Mouse (Mus musculus) CD4-positive, CD25-positive, alpha-beta regulatory T cell, adult 2 months (primary cell): ENCODE measurements around the gene Pde4b.
A peak's percentile ranks its signal among the peaks of the same experiment; 100 is the strongest.

Source experiments
- DNase-seq: peaks from one replicate; pipeline ENCODE4 v3.0.0-alpha.2; 2012; ENCODE audit warnings: low read depth, low spot score

Pde4b gene

GRCm38 (mm10) chr4:102177258-102177657, 89.9 kb downstream of the Pde4b start:
- no peak for DNase-seq

GRCm38 (mm10) chr4:102186888-102187287, 99.5 kb downstream of the Pde4b start:
- no peak for DNase-seq

GRCm38 (mm10) chr4:102197707-102198106, 110.4 kb downstream of the Pde4b start:
- no peak for DNase-seq

GRCm38 (mm10) chr4:102209773-102210172, 122.4 kb downstream of the Pde4b start:
- DNase-seq = no peak

GRCm38 (mm10) chr4:102226700-102227099, 139.4 kb downstream of the Pde4b start:
- DNase-seq = peak; percentile 54

- DNase-seq = peak; percentile 21
Observed at GRCm38 (mm10) chr4:102228953-102229586, 141.7 kb downstream of the Pde4b start.

GRCm38 (mm10) chr4:102230898-102231297, 143.6 kb downstream of the Pde4b start:
- DNase-seq = no peak

- no peak for DNase-seq
Observed at GRCm38 (mm10) chr4:102233633-102234032, 146.3 kb downstream of the Pde4b start.

GRCm38 (mm10) chr4:102235151-102235550, 147.8 kb downstream of the Pde4b start:
- no peak for DNase-seq

- DNase-seq = no peak
Observed at GRCm38 (mm10) chr4:102239102-102239501, 151.8 kb downstream of the Pde4b start.

GRCm38 (mm10) chr4:102239657-102240390, 152.5 kb downstream of the Pde4b start:
- no peak for DNase-seq

GRCm38 (mm10) chr4:102240754-102241427, 153.5 kb downstream of the Pde4b start:
- no peak for DNase-seq

- no peak for DNase-seq
Observed at GRCm38 (mm10) chr4:102253994-102254393, 166.7 kb downstream of the Pde4b start.

- DNase-seq = no peak
Observed at GRCm38 (mm10) chr4:102254466-102255294, 167.3 kb downstream of the Pde4b start.

GRCm38 (mm10) chr4:102255295-102255670, 167.9 kb downstream of the Pde4b start:
- no peak for DNase-seq

GRCm38 (mm10) chr4:102256170-102256960, 169.0 kb downstream of the Pde4b start:
- no peak for DNase-seq

- no peak for DNase-seq
Observed at GRCm38 (mm10) chr4:102260216-102260615, 172.9 kb downstream of the Pde4b start.

GRCm38 (mm10) chr4:102272313-102272712, 185.0 kb downstream of the Pde4b start:
- DNase-seq = no peak

GRCm38 (mm10) chr4:102272749-102273148, 185.4 kb downstream of the Pde4b start:
- DNase-seq = no peak

- no peak for DNase-seq
Observed at GRCm38 (mm10) chr4:102275716-102276115, 188.4 kb downstream of the Pde4b start.

- peak; percentile 3 for DNase-seq
Observed at GRCm38 (mm10) chr4:102278958-102279357, 191.6 kb downstream of the Pde4b start.
